Mouse (Mus musculus): ENCODE data around the gene Tead1. TPM values are rescaled to one million over a fixed set of nuclear protein-coding genes. Genes with fewer than 3 reads are reported as not detected.
"Not testable (repeated sequence)": the region's sequence is repeated elsewhere in the genome, so short reads cannot be mapped to it uniquely, and the experiment has no call there.

Tead1 gene
- total RNA-seq, 2 experiments from 2014 or later: 19.8 to 23.1 TPM

DNA sequence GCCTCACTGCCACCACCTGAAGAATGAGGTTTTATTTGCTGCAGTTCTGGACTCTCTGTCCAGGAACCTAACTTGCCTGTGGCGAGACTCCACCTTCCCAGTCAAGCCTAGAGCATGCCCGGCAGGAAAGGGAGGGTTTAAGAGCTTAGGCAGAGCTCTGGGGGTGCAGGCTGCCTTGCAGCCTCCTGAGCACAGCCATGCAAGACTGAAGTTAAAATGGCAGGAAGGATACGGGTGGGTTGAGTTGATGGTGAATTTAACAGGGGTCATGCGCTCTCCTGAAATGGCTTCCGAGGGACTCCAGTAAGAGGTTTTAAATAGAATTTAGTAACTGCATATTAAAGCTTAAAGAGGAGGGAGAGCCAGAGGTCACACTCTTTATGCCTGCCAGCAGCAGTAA, 213.5 kb downstream of the Tead1 start:
- intact Hi-C loops (cut with DNase I): no loop called here
- no peak for DNase-seq

DNA sequence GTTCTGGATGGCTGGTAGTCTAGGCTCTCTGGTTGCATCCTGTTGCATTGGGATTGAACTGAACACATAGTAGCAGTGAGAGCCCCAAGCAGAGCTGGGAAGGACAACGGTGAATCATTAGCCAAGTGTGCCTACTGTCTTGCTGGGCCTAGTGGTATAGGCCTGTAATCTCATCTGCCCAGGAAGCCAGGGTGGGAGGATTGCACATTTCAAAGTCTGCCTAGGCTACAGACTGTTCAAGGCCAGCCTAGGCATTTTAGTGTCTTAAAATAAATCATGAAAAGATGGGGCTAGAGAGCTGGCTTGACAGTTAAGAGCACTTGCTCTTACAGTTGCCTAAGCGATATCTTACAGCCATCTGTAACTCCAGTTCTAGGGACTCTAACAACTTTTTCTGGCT, 217.2 kb downstream of the Tead1 start:
- intact Hi-C loops (cut with DNase I): no loop called here
- DNase-seq: no peak

DNA sequence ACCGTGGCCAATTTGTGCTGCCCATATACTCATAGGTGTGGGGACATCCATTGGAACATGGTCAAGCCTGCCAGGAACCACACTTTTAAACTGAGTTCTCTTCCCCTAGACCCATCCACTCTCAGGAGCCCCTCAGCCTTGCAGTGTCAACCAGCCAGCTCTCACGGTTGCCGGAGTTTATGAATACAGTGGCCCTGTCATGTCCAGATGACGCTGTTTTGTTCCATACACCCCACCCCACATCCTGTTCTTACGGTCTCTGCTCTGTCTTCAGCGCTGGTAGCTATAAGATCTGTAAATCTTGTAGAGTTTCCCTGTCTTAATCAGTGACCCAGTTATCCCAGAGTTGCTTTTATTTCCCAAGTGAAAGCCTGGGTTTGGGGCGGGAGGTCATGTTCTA, 222.6 kb downstream of the Tead1 start:
- intact Hi-C loops (cut with DNase I): no loop called here
- DNase-seq: no peak

DNA sequence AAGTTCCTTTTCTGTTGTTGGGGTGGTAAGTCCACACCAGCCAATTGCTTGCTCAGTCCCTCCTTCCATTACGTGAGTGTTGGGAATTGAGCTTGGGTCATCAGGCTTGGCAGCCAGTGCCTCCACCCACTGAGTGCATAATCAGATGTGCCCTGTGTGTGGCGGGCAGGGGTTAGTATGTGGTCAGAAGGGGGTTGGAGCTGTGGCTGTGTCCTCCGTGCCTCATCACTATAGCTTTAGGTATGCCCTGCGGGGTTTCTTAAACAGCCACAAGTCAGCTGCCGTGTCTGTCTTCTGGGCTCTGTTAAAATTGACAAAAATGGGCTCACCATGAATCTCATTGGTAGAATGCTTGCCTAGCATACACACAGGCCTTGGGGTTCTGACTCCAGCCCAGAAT, 227.7 kb downstream of the Tead1 start:
- intact Hi-C loops (cut with DNase I): no loop called here
- DNase-seq: no peak

DNA sequence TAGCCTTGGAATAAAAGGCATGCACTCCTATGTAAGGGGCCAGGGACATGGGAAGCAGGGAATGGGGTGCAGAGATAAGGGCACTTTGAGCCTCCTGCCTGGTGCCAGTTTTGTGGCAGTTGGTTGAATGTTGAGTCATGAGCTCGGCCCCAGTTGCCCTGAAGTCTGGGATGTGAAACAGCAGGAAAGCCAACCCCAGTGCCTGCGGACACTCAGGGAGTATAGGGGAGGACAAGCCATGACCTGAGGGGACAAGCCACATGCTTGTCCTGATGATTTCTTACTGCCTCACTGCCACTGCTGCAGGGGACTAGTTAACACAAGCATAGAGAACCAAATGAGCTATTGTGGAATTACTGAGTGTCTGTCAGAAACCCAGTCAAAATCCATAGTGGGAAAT, 228.3 kb downstream of the Tead1 start:
- no peak for DNase-seq
- intact Hi-C loops (cut with DNase I): no loop called here

DNA sequence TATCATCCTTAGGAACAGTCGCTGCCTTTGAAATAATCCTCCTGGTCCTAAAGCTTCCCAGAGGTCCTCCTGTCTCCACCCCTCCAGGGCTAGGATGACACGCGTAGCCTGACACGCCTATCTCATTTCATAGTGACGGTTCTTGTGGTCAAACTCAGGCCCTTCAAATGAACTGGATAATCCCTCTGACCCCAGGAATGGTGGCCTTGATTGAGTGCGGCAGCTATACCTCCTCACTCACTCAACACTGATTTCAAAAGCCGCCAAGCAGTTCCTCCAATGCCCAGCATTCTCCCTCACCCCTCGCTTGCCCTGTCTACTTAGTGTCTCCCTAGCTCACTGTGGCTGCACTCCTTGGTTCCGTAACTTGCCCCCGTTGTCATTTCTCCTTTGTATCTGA, 230.0 kb downstream of the Tead1 start:
- DNase-seq: no peak
- intact Hi-C loops (cut with DNase I): no loop called here

DNA sequence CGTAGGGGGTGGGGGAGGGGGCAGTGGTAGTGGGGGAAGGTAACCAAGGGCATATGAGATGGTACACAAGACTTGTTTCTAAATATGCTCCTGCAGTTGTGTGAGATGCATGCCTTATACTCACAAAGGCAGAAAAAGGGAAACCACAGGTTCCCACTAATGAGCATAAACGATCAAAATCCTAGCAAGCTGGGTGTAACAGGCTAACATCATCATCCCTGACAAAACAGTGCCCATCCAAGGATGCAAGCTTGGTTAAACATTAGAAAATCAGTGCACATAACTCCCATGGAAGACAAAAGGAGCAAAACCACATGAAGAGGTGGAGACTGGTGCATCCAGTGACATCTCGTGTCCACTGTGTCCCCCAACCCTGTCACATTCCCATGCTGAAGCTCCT, 233.9 kb downstream of the Tead1 start:
- no peak for DNase-seq
- intact Hi-C loops (cut with DNase I): no loop called here

DNA sequence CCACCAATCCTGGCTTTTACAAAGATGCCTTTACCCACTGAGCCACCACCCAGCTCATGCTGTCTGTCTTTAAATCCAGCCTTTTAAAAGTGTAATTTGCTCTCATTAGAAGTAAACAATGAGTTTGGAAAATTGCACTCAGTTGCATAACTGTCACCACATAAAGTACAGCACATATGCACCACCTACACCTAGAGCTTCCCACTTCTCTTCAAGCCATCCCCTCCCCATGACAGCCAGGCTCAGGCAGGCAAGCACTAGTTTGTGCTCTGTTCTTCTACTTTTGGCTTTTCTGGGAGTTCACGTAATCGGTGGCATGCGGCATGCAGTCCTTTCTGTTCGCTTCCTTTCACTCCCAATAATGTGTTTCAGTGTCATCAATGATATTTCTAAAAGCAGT, 236.5 kb downstream of the Tead1 start:
- intact Hi-C loops (cut with DNase I): no loop called here
- DNase-seq: no peak

DNA sequence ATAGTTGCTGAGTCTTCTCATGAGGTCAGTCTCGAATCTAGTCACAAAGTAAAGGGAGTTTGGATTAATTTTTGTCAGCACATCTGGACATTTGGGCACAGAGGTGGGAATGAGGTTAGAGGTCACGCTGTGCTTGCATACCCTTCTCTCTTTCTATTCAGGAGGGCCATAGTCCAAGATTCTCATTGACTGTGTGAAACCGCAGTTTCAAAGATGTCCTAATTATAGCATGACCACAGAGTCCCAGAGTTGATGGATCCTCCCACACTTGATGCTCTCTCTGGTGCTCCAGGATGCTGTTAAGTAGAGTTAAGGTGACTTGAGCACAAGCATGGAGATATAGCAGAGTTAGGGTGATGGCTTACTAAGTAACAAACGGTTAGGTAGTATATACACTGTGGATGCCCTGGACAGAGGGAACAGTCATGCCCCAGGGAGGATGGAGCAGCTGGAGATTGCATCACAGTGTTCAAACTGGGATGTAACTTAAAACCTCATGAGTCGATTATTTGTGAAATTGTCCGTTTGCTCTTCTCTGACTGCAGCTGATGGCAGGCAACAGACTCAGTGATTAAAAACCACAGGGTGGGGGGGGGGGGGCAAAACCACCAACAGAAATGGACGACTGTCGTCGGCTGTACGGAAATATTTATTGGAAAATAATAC, 238.6 kb downstream of the Tead1 start:
- intact Hi-C loops (cut with DNase I): no loop called here
- DNase-seq: no peak

DNA sequence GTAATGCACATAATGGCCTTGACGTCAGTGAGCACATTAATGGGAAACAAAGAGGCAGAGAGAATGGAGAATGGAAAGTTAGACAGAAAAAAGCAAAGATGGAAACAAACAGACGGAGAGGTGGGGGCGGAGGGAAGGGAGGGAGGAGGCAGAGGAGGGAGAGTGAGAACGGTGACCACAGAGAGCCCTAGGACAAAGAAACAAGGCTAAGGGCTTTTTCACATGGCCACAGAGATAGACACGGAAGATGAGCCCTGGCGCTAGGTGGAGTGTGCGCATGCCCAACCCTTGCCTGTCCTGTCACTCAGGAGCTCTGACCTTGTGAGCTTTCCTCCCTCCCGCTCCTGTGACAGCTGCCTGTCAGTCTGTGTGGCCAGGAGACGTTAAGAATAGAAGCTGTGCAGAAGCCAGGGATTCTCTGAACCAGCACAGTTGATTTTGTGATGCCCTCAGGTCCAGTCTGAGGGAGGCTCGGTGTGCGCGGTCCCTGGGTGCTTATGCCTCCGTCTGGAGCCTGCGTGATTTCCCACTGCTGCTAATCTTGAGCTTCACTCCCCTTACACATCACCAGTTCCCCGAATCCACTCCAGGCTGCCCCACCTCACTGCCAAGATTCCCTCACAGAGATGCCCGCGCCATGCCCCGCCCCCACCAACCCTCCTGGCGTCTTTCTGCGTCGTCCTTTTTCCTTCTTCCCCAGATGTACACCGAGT, 239.3 kb downstream of the Tead1 start:
- peak; percentile 50 for DNase-seq
- intact Hi-C loops (cut with DNase I): no loop called here

DNA sequence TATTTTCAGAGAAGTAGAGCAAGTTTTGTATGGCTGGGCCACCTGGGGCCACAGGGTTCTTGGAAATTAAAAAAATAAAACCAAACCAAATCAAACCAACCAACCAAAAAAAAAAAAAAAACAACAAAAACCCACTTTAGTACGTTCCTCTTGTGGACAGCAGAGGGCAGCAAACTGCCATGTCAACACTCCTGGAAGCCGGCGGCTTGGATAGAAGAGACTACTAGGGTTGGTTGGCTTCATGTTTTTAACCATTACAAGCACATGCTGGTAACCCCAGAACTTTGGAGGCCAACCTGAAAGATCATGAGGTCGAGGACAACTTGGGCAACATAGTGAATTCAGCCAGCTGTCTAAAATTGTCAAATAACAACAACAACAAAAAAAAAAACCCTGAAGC, 240.7 kb downstream of the Tead1 start:
- DNase-seq: peak; percentile 69
- intact Hi-C loops (cut with DNase I): loop anchor here (2.0 kb wide), 1 partner anchor 211 kb away; no protein-coding TSS in a partner anchor

DNA sequence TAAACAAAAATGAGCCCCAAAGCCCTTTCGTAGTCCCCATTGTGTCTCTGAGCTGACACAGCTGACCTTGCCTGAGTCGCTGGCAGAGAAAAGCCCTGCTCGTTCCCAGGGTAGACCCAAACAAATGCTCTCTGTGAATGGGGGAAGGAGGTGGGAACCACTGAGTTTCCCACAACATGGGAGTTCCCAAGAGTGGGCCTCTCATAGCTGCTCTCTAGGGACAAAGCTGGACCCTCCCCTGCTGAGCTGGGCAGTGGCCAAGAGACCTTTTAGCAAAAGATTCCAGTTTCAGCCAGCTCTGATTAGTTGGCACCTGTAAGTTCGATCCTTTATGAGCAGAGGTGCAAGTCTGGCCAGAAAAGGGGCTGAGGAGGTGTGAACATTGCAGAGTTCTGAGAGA, 243.7 kb downstream of the Tead1 start:
- no peak for DNase-seq
- intact Hi-C loops (cut with DNase I): no loop called here

DNA sequence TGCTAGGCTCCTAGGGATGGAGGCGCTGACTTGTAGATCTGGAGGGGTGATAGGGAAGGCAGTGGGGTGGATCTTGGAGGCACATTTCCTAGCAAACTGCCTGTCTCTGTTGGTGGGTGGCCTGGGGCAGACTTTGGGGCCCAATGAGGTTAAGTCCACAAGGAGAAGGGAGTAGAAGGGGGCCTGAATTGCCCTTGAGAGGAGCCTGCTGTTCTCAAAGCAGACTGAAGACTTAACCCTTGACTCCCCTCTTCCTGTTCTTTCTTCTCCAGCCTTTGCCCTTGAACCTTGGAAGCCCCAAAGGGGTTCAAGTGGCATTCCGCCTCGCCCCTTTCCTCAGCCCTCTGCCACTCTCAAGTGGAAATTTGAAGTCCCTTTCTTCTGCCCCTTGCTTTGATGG, 244.6 kb downstream of the Tead1 start:
- no peak for DNase-seq
- intact Hi-C loops (cut with DNase I): no loop called here

DNA sequence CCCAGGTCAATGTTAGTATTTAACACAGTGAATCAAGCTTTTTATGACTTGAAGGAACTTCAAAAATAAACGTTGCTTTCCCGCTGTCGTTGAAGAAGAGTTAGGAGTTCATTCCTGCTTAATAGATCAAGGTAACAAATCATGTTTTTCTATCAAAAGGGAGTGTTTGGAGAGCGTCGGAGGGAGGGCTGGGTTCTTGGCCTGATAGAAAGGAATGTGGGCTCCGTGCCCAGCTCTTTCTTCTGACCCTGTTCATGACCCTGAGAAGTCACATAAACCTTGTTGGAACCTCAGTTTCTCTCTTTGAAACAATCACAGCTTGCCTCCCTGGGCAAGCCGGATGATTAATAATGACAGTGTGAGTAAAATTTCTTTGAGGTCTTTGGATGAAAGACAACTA, 251.6 kb downstream of the Tead1 start:
- no peak for DNase-seq
- intact Hi-C loops (cut with DNase I): no loop called here

DNA sequence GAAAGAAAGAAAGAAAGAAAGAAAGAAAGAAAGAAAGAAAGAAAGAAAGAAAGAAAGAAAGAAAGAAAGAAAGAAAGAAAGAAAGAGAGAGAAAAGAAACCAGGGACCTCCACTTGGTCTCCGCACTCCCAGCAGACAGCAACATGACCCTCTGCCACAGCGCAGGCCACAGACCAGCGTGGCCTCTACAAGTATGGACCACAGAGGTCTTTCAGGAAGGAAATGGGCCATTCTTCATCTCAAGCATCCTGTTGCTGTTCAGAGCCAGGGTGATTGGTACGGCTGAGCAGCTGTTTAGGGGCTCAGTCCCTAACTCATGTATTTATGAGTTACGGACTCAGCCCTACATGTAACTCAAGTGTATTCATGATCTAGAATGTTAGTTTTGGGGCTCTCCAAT, 256.8 kb downstream of the Tead1 start:
- DNase-seq; intact Hi-C loops (cut with DNase I): not testable (repeated sequence)

DNA sequence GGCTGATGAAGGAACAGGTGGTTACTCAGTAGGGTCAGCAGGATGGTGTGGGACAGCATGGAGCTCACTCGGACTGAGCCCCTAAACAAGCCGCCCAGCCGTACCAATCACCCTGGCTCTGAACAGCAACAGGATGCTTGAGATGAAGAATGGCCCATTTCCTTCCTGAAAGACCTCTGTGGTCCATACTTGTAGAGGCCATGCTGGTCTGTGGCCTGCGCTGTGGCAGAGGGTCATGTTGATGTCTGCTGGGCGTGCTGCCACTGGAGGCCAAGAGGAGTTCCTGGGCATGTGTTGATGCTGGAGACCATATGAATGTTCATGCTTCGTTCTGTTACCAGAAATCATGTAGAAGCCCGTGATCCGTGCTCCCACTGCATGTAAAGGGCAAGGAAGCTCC, 258.0 kb downstream of the Tead1 start:
- DNase-seq: no peak
- intact Hi-C loops (cut with DNase I): no loop called here

DNA sequence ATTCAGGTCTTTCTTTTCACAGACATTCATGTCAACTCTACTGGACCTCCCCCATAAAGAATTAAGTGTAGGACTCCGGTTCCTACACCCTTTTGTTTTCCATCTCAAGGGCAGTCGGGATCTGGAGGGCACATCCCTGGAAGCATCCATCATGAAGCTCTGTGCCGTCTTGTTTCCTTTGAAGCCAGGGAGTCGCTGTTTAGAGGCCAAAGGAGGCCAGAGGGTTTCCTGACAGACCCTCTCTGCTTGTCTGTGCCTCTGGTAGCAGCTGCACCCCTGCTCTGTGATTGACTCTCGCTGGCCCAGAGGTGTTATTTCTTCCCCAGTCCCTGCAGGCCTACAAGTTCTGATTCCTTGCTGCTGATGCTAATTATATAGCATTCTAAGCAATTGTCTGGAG, 259.8 kb downstream of the Tead1 start:
- DNase-seq: no peak
- intact Hi-C loops (cut with DNase I): no loop called here

DNA sequence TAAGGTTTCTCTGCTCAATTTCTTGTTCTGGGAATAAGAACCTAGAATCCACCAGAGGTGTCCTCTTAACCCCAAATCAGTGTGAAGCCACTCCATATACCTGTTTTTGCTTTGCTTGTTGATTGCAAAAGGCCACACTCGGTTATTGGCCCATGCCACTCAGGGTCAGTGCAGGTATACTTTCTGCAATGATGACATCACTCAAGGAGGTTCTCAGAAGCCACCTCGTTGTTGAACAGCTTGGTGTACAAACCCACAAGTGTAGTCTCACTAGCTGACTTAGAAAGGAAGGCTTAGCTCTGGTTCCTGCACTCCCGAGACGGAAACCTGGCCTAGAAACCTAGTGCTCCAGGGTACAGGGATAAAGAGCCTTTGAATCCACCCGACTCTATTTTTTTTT, 263.4 kb downstream of the Tead1 start:
- DNase-seq: no peak
- intact Hi-C loops (cut with DNase I): no loop called here

DNA sequence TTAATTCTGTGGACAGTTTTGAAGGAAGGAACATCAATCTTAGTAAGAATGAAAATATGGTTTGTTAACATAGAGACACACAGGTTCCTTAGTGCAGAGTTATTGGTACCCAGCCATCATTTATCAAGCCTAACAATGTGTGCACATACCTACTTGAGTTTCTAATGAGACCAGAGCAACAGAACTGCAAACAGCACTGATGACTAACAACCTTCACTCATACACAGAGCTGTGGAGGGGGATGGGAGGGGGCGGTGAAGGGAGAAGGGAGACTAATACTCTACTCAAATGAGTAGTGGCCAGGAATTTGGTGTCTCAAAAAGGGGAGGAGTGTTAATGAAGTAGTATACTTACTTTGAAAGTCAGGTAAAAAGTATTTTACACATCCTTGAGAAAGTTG, 263.9 kb downstream of the Tead1 start:
- intact Hi-C loops (cut with DNase I): no loop called here

DNA sequence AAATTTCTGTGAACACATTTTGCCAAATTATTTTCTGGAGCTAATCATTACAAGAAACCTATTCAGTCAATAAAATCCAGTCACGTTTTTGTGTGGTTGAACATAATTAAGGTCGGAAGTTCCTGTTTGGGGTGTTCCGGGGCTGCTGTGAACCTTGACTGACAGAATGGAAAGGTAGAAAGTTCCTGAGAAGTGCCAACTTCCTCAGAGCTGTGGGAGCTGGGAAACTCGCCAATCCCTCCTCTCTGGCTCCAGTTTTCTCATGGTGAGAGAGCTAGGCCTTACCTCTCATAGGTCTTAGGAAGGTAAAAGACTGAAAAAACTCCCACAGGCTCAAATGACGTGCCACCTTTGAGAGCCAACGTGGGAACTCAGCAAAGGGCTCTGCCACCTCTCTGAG, 267.6 kb downstream of the Tead1 start:
- no peak for DNase-seq
- intact Hi-C loops (cut with DNase I): loop anchor here (5.0 kb wide), 1 partner anchor 171 kb away; no protein-coding TSS in a partner anchor

More for the DNA sequence above, 263.9 kb downstream of the Tead1 start:
- no peak for DNase-seq

DNA sequence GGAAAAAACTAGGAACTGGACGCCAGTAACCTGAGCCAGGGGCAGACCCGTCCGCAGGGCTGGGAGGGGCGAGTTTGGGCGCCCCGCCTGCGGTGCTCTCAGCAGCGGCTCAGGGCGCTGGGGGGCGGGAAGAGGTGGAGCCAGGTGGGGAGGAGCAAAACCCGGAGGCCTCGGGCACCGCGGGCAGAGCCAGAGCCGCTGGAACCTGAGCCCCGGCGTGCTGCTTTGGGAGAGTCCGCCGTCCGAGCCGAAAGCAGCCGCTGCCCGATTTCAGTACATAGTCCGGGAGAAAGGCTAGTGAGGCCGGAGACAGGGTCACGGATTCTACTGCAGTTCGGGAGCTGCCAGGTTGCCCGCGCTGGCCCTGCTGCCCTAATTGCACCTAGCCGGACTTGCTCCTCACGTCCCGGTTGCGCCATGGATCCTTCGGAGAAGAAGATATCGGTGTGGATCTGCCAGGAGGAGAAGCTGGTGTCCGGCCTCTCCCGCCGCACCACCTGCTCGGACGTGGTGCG, 274.7 kb downstream of the Tead1 start, which contains the start of gene Rassf10:
Gene Rassf10 (plus strand): TSS at position 186 of the 515 bp plus-strand sequence.
- peak; percentile 36 for DNase-seq
- intact Hi-C loops (cut with DNase I): no loop called here

Measured in left cerebral cortex, postnatal 4 days (tissue).